Mouse (Mus musculus) heart, embryonic 16.5 days (tissue): ENCODE data around the gene Ddx39. TPM values are rescaled to one million over a fixed set of nuclear protein-coding genes. Genes with fewer than 3 reads are reported as not detected.

Experiments
- ATAC-seq: fragments of 200-750 bp; cut with Nextera tagmentation; replicated peaks from 2 replicates; pipeline ENCODE4 v1.8.0; 2017; ENCODE audit warnings: moderate number of reproducible peaks; ENCODE audit not compliant: insufficient read depth, low FRiP score; ENCODE audit errors: extremely low read depth
- H3K27ac ChIP-seq: fragments of 300-500 bp; sonication (generic); 2 replicates; pipeline ENCODE4 v1.5.1; 2014; ENCODE audit warnings: mild to moderate bottlenecking, low read length, control low read depth, moderate library complexity
- H3K27me3 ChIP-seq: fragments of 300-500 bp; sonication (generic); 2 replicates; pipeline ENCODE4 v1.6.1; 2014; ENCODE audit warnings: low read length, mixed read lengths; ENCODE audit not compliant: control insufficient read depth, insufficient read depth
- H3K36me3 ChIP-seq: fragments of 300-500 bp; sonication (generic); 2 replicates; pipeline ENCODE4 v1.6.1; 2014; ENCODE audit not compliant: control insufficient read depth, insufficient read depth
- H3K4me1 ChIP-seq: fragments of 300-500 bp; sonication (generic); 2 replicates; pipeline ENCODE4 v1.6.1; 2014; ENCODE audit warnings: low read length, mixed read lengths; ENCODE audit not compliant: control insufficient read depth, insufficient read depth
- H3K4me2 ChIP-seq: fragments of 300-500 bp; sonication (generic); 2 replicates; pipeline ENCODE4 v1.6.1; 2014; ENCODE audit warnings: low read depth, mild to moderate bottlenecking, control low read depth, low read length
- H3K4me3 ChIP-seq: fragments of 300-500 bp; sonication (generic); 2 replicates; pipeline ENCODE4 v1.5.1; 2014; ENCODE audit warnings: mild to moderate bottlenecking, control low read depth, low read length
- H3K9ac ChIP-seq: fragments of 300-500 bp; sonication (generic); 2 replicates; pipeline ENCODE4 v1.6.1; 2014; ENCODE audit warnings: low read length, control low read depth
- H3K9me3 ChIP-seq: fragments of 300-500 bp; sonication (generic); replicated peaks from 2 replicates; pipeline ENCODE4 v1.6.1; 2016; ENCODE audit warnings: low read length; ENCODE audit not compliant: control insufficient read depth
- WGBS: fragments of 180-500 bp; shearing (Covaris S2); extraction: QIAGEN DNeasy Blood & Tissue Kit; methylation state at CpG from one replicate; pipeline ENCODE4 v1.1.7; 2014; 5-methylcytosine and 5-hydroxymethylcytosine counted together
- polyA plus RNA-seq: library from polyadenylated mRNA; unstranded; fragments of >200 nt; fragmentation: Nextera tagmentation; extraction: Ambion mirVana; gene quantifications from 2 replicates; pipeline ENCODE4 v1.2.1, GENCODE M21; 2015

The Ddx39 gene
- polyA plus RNA-seq, 1 experiment from 2014 or later: 147 TPM

GRCm38 (mm10) chr8:83697374-83698220 lies 17.4 kb upstream of the Ddx39 start:
- H3K9me3 ChIP-seq: no peaks in the 10 kb centered on the region
- peaks cover 35% of the 10 kb centered on the region for H3K4me1 ChIP-seq
- 36% methylated on average over 19 of the region's 19 CpGs for WGBS
- H3K4me2 ChIP-seq: peak overlapping the region; percentile 95
- H3K27me3 ChIP-seq: no peaks in the 10 kb centered on the region
- H3K4me3 ChIP-seq: peak overlapping the region; percentile 90
- H3K27ac ChIP-seq: peak overlapping the region; percentile 87
- ATAC-seq: no peak; the same call in 1 of the 2 replicates
- peaks cover under 1% of the 10 kb centered on the region; the same call in 1 of the 2 replicates for H3K36me3 ChIP-seq
- H3K9ac ChIP-seq: peak overlapping the region; percentile 98

- H3K27ac ChIP-seq: peak overlapping the region; percentile 87
- H3K4me1 ChIP-seq: peaks cover 35% of the 10 kb centered on the region
- peak; percentile 26 for ATAC-seq
- no peaks in the 10 kb centered on the region for H3K36me3 ChIP-seq
- 7% methylated on average over 15 of the region's 15 CpGs for WGBS
- peak overlapping the region; percentile 98 for H3K9ac ChIP-seq
- H3K9me3 ChIP-seq: no peaks in the 10 kb centered on the region
- no peaks in the 10 kb centered on the region for H3K27me3 ChIP-seq
- H3K4me3 ChIP-seq: peak overlapping the region; percentile 90
- H3K4me2 ChIP-seq: peak overlapping the region; percentile 95
These were observed 16.7 kb upstream of the Ddx39 start for GRCm38 (mm10) chr8:83698291-83698660.

- H3K4me1 ChIP-seq: peaks cover 31% of the 10 kb centered on the region
These were observed 16.1 kb upstream of the Ddx39 start, which contains the start of gene Pkn1 for GRCm38 (mm10) chr8:83698661-83699453. Pkn1 (minus strand) TSS chr8:83699179.

GRCm38 (mm10) chr8:83699566-83699965 lies 15.4 kb upstream of the Ddx39 start:
- peak overlapping the region; percentile 95 for H3K4me2 ChIP-seq
- WGBS: 36% methylated on average over 9 of the region's 9 CpGs

More at GRCm38 (mm10) chr8:83698661-83699453, 16.1 kb upstream of the Ddx39 start, which contains the start of gene Pkn1:
- Histone ChIP-seq H3K27me3 (no peaks in the 10 kb centered on the region), H3K27ac (peak within 1 kb of the TSS; percentile 87), H3K36me3 (no peaks in the 10 kb centered on the region), H3K9ac (peak within 1 kb of the TSS; percentile 98), H3K9me3 (no peaks in the 10 kb centered on the region), H3K4me3 (peak within 1 kb of the TSS; percentile 90), H3K4me2 (peak within 1 kb of the TSS; percentile 95)
- ATAC-seq: peak; percentile 88
- WGBS: under 1% methylated on average over 83 of the region's 85 CpGs

GRCm38 (mm10) chr8:83700423-83701085 lies 14.4 kb upstream of the Ddx39 start:
- Histone ChIP-seq H3K4me1 (peaks cover 30% of the 10 kb centered on the region), H3K9me3 (no peaks in the 10 kb centered on the region), H3K4me2 (no peak overlapping the region), H3K27me3 (no peaks in the 10 kb centered on the region), H3K4me3 (no peak overlapping the region), H3K9ac (no peak overlapping the region), H3K36me3 (no peaks in the 10 kb centered on the region), H3K27ac (peak overlapping the region; percentile 49)
- 56% methylated on average over 9 of the region's 9 CpGs for WGBS
- no peak for ATAC-seq

More at GRCm38 (mm10) chr8:83699566-83699965, 15.4 kb upstream of the Ddx39 start:
- peak overlapping the region; percentile 90 for H3K4me3 ChIP-seq
- peaks cover 30% of the 10 kb centered on the region for H3K4me1 ChIP-seq
- peak overlapping the region; percentile 98 for H3K9ac ChIP-seq
- H3K27me3 ChIP-seq: no peaks in the 10 kb centered on the region
- no peaks in the 10 kb centered on the region for H3K9me3 ChIP-seq
- H3K27ac ChIP-seq: peak overlapping the region; percentile 87
- H3K36me3 ChIP-seq: no peaks in the 10 kb centered on the region
- ATAC-seq: no peak

GRCm38 (mm10) chr8:83703426-83703825 lies 11.6 kb upstream of the Ddx39 start:
- peaks cover 12% of the 10 kb centered on the region for H3K4me1 ChIP-seq
- H3K9me3 ChIP-seq: no peaks in the 10 kb centered on the region
- H3K9ac ChIP-seq: no peak overlapping the region
- no peak overlapping the region for H3K4me3 ChIP-seq
- ATAC-seq: no peak
- H3K27ac ChIP-seq: no peak overlapping the region
- 82% methylated on average over 4 of the region's 4 CpGs for WGBS
- no peak overlapping the region for H3K4me2 ChIP-seq
- no peaks in the 10 kb centered on the region for H3K27me3 ChIP-seq
- H3K36me3 ChIP-seq: no peaks in the 10 kb centered on the region

GRCm38 (mm10) chr8:83706411-83706810 lies 8.6 kb upstream of the Ddx39 start:
- H3K27me3 ChIP-seq: no peaks in the 10 kb centered on the region
- no peak overlapping the region for H3K4me2 ChIP-seq
- WGBS: 66% methylated on average over 5 of the region's 5 CpGs
- H3K9me3 ChIP-seq: no peaks in the 10 kb centered on the region
- H3K4me3 ChIP-seq: no peak overlapping the region
- no peak for ATAC-seq
- H3K27ac ChIP-seq: no peak overlapping the region
- no peaks in the 10 kb centered on the region for H3K4me1 ChIP-seq
- H3K9ac ChIP-seq: no peak overlapping the region
- no peaks in the 10 kb centered on the region for H3K36me3 ChIP-seq

- H3K27me3 ChIP-seq: no peaks in the 10 kb centered on the region
- H3K4me1 ChIP-seq: no peaks in the 10 kb centered on the region
- no peaks in the 10 kb centered on the region for H3K9me3 ChIP-seq
- H3K4me3 ChIP-seq: no peak overlapping the region
- no peak overlapping the region for H3K4me2 ChIP-seq
- ATAC-seq: no peak
- no peak overlapping the region for H3K27ac ChIP-seq
- WGBS: 72% methylated on average over 8 of the region's 8 CpGs
- no peaks in the 10 kb centered on the region for H3K36me3 ChIP-seq
- H3K9ac ChIP-seq: no peak overlapping the region
These were observed 7.4 kb upstream of the Ddx39 start for GRCm38 (mm10) chr8:83707554-83707953.
